Mouse (Mus musculus) embryonic facial prominence, embryonic 12.5 days (tissue): Measurements from ENCODE around the gene Fam168a. TPM values are rescaled to one million over a fixed set of nuclear protein-coding genes. Genes with fewer than 3 reads are reported as not detected.

Experiments used
- ATAC-seq: fragments of 200-750 bp; cut with Nextera tagmentation; 2 replicates; pipeline ENCODE4 v1.8.0; 2017; ENCODE audit not compliant: insufficient number of reproducible peaks, insufficient read depth, low FRiP score, low TSS enrichment
- H3K27ac ChIP-seq: fragments of 300-500 bp; sonication (generic); 2 replicates; pipeline ENCODE4 v1.5.1; 2016; ENCODE audit warnings: mild to moderate bottlenecking
- H3K27me3 ChIP-seq: fragments of 300-500 bp; sonication (generic); 2 replicates; pipeline ENCODE4 v1.6.1; 2016; ENCODE audit warnings: mild to moderate bottlenecking, moderate library complexity
- H3K36me3 ChIP-seq: fragments of 300-500 bp; sonication (generic); 2 replicates; pipeline ENCODE4 v1.6.1; 2016; ENCODE audit warnings: mild to moderate bottlenecking
- H3K4me1 ChIP-seq: fragments of 300-500 bp; sonication (generic); 2 replicates; pipeline ENCODE4 v1.6.1; 2016
- H3K4me2 ChIP-seq: fragments of 300-500 bp; sonication (generic); replicated peaks from 2 replicates; pipeline ENCODE4 v1.6.1; 2016; ENCODE audit warnings: mild to moderate bottlenecking, moderate library complexity
- H3K4me3 ChIP-seq: fragments of 300-500 bp; sonication (generic); 2 replicates; pipeline ENCODE4 v1.5.1; 2016; ENCODE audit warnings: mild to moderate bottlenecking
- H3K9ac ChIP-seq: fragments of 300-500 bp; sonication (generic); 2 replicates; pipeline ENCODE4 v1.6.1; 2016; ENCODE audit warnings: mild to moderate bottlenecking, moderate library complexity
- H3K9me3 ChIP-seq: fragments of 300-500 bp; sonication (generic); 2 replicates; pipeline ENCODE4 v1.6.1; 2016; ENCODE audit warnings: mild to moderate bottlenecking, moderate library complexity
- WGBS: fragments of 180-500 bp; shearing (Covaris S2); methylation state at CpG from one replicate; pipeline ENCODE4 v1.1.7; 2016; 5-methylcytosine and 5-hydroxymethylcytosine counted together
- polyA plus RNA-seq: library from polyadenylated mRNA; unstranded; fragments of >200 nt; fragmentation: Nextera tagmentation; extraction: Ambion mirVana; gene quantifications from 2 replicates; pipeline ENCODE4 v1.2.1, GENCODE M21; 2016

The Fam168a gene
- polyA plus RNA-seq, 1 experiment from 2014 or later = 51.8 TPM

DNA sequence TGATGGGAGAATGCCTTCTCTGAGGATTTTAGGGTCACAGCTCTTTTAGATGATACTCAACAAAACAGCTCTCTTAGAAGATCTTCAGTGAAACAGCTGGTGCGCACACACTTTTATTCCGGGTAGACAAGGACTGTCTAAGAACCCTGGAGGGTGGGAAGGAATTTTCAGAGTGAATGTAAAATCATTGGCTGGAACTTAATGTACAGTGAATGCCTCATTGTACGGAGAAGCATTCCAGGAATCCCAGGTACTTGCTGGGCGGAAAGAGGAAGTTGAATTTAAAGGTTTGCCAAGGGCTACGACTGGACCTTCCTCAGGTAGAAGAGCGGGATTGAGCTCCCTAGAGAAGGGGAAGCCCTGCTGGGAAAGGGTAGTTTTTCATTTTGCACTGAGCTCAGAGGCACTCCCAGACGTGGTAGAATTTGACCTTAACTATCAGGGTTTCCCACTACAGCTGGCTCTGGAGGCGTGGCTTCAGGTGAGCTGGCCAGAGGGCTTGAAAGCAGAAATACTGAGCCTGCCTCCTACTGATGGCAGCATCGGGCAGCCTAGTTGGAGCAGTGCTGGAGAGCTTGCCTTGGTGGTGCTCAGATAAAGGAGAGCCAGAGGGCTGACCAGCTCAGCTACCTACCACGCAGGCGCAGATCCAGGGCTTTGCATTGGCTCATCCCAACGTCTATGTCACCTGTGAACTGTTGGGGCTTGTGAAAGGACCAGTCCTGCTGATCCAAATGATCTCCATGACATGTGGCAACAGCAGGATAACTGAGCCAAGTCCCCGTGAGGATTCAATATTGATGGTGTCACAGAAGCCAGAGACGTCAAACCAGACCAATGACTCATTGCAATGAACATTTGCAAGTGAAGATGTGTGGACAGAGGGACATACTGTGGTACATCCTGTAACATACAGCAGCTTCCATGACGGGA, 27.2 kb upstream of the Fam168a start:
- Histone ChIP-seq H3K4me2 (no peak overlapping the region), H3K27me3 (no peaks in the 10 kb centered on the region), H3K27ac (no peak overlapping the region), H3K4me3 (no peak overlapping the region), H3K36me3 (no peaks in the 10 kb centered on the region), H3K4me1 (peaks cover 3% of the 10 kb centered on the region; the same call in 1 of the 2 replicates), H3K9me3 (no peaks in the 10 kb centered on the region), H3K9ac (no peak overlapping the region)
- ATAC-seq = no peak
- 61% methylated on average over 15 of the region's 15 CpGs for WGBS

DNA sequence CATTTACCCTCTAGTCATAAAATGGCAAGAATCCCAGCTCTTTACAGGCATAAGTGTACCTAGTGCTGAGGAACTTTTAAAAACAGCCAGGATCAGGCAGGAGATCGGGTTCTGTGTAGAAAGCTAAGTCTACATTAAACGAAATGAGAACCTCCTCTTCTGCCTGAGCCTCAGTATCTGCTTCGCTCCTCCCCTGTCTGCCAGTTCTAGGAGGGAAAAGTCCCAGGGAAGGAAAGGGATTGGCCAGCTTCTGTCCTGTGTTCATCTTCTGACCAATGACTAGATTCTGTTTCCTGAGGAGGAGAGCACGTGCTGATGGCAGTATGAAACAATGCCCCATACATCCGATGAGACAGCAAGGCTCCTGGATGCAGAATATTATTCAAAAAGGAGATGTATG, 25.3 kb upstream of the Fam168a start:
- Histone ChIP-seq H3K27me3 (no peaks in the 10 kb centered on the region), H3K4me2 (no peak overlapping the region), H3K4me1 (peaks cover 3% of the 10 kb centered on the region; the same call in 1 of the 2 replicates), H3K27ac (no peak overlapping the region), H3K9ac (no peak overlapping the region), H3K4me3 (no peak overlapping the region), H3K9me3 (no peaks in the 10 kb centered on the region), H3K36me3 (no peaks in the 10 kb centered on the region)
- no peak for ATAC-seq
- WGBS = 51% methylated on average over 5 of the region's 5 CpGs

GRCm38 (mm10) chr7:100683241-100683640, 23.2 kb upstream of the Fam168a start:
- WGBS = 100% methylated on average over 1 of the region's 1 CpGs
- H3K36me3 ChIP-seq = no peaks in the 10 kb centered on the region
- no peak overlapping the region for H3K27ac ChIP-seq
- no peaks in the 10 kb centered on the region for H3K9me3 ChIP-seq
- no peak overlapping the region for H3K4me2 ChIP-seq
- H3K4me1 ChIP-seq = peaks cover 3% of the 10 kb centered on the region; the same call in 1 of the 2 replicates
- H3K27me3 ChIP-seq = no peaks in the 10 kb centered on the region
- H3K4me3 ChIP-seq = no peak overlapping the region
- H3K9ac ChIP-seq = no peak overlapping the region
- no peak for ATAC-seq

GRCm38 (mm10) chr7:100684081-100684480, 22.4 kb upstream of the Fam168a start:
- H3K9me3 ChIP-seq = no peaks in the 10 kb centered on the region
- no peak for ATAC-seq
- no peaks in the 10 kb centered on the region for H3K36me3 ChIP-seq
- 78% methylated on average over 5 of the region's 5 CpGs for WGBS
- H3K4me1 ChIP-seq = peaks cover 3% of the 10 kb centered on the region; the same call in 1 of the 2 replicates
- H3K9ac ChIP-seq = no peak overlapping the region
- no peak overlapping the region for H3K27ac ChIP-seq
- H3K27me3 ChIP-seq = no peaks in the 10 kb centered on the region
- H3K4me3 ChIP-seq = no peak overlapping the region
- no peak overlapping the region for H3K4me2 ChIP-seq

DNA sequence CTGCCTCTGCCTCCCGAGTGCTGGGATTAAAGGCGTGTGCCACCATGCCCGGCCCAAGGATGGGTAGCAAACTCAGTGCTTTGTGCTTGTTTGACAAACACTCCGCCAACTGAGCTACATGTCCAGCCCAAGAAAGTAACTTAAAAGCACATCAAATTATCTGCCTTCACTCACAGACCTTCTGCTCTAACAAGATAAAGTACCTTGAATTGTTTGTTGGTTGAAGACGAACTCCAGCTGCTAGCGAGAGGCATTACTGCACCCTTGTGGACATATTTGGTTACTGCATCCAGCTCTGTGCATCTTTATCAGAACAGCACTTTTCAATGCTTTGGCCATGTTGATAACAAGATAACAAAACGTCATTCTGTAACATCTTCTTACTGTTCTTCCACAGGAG, 21.9 kb upstream of the Fam168a start:
- Histone ChIP-seq H3K4me3 (no peak overlapping the region), H3K9me3 (no peaks in the 10 kb centered on the region), H3K9ac (no peak overlapping the region), H3K4me1 (no peaks in the 10 kb centered on the region), H3K36me3 (no peaks in the 10 kb centered on the region), H3K27me3 (no peaks in the 10 kb centered on the region), H3K4me2 (no peak overlapping the region), H3K27ac (no peak overlapping the region)
- ATAC-seq = no peak
- WGBS = 50% methylated on average over 7 of the region's 7 CpGs

DNA sequence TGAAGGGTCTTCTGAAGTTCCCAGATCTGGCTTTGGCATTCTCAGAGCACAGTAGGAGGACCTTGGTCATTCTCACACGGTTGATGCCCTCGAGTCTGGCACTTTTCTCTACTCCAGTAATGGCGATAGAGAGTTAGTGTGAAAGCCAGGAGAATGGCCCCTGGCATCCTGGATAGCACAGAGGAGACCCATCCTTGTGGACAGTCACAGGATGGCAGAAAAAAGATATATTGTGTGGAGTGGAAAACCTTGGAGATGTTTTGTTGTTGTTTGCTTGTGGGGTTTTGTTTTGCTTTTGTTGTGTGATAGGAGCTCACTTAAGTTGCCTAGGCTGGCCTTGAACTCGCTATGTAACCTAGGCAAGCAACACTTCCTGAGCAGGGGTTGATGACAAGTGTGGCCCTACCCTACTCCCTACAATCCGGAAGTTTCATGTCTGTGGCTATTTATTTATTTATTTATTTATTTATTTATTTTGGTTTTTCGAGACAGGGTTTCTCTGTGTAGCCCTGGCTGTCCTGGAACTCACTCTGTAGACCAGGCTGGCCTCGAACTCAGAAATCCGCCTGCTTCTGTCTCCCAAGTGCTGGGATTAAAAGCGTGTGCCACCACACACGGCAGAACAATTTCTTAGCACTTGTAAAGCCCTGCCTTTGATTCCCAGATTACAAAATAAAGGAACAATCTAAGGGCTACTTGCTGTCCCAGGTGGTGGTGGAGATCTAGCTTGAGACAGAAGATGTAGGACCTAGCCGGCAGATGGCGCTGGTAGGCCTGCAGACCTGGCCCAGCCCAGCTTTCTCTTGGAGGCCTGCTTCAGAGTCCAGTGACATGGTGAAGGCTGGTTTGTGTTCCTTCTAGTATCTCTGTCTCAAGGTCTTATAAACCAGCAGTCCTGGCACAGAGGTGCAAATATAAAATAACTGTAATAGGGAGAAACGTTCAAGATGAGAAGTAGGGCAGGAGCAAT, 21.1 kb upstream of the Fam168a start:
- ATAC-seq = peak; percentile 35; the same call in 1 of the 2 replicates

DNA sequence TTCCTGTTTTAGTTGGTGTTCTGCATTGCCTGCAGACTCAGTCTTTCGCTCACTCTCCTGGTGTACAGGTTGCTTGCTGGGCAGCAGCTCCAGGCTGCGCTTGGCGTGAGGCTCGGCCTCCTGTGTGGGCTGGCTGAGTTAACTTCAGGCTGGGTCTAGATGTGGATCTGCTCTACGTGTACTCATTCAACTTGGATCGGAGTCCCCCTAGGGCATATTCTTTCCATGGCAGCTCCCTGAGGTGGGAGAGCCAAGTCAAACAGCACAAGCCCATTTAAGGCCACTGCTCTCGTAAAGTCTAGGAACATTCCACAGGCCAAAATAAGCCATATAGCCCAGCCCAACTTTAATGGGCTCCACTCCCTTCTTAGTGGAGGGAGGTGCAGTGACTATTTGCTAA, 18.0 kb upstream of the Fam168a start:
- no peak overlapping the region for H3K9ac ChIP-seq
- H3K4me2 ChIP-seq = no peak overlapping the region
- no peak overlapping the region for H3K27ac ChIP-seq
- no peaks in the 10 kb centered on the region for H3K36me3 ChIP-seq
- H3K4me1 ChIP-seq = no peaks in the 10 kb centered on the region
- no peak for ATAC-seq
- 81% methylated on average over 7 of the region's 7 CpGs for WGBS
- H3K4me3 ChIP-seq = no peak overlapping the region
- no peaks in the 10 kb centered on the region for H3K9me3 ChIP-seq
- H3K27me3 ChIP-seq = no peaks in the 10 kb centered on the region

More for the DNA sequence above, 21.1 kb upstream of the Fam168a start:
- Histone ChIP-seq H3K4me2 (no peak overlapping the region), H3K36me3 (no peaks in the 10 kb centered on the region), H3K9ac (no peak overlapping the region), H3K9me3 (no peaks in the 10 kb centered on the region), H3K27me3 (no peaks in the 10 kb centered on the region), H3K4me3 (no peak overlapping the region), H3K4me1 (no peaks in the 10 kb centered on the region), H3K27ac (no peak overlapping the region)
- WGBS = 42% methylated on average over 13 of the region's 13 CpGs

GRCm38 (mm10) chr7:100693199-100693598, 13.2 kb upstream of the Fam168a start:
- ATAC-seq = no peak
- no peak overlapping the region for H3K27ac ChIP-seq
- no peak overlapping the region for H3K9ac ChIP-seq
- no peaks in the 10 kb centered on the region for H3K9me3 ChIP-seq
- no peaks in the 10 kb centered on the region for H3K36me3 ChIP-seq
- WGBS = 69% methylated on average over 8 of the region's 8 CpGs
- H3K27me3 ChIP-seq = no peaks in the 10 kb centered on the region
- H3K4me1 ChIP-seq = no peaks in the 10 kb centered on the region
- no peak overlapping the region for H3K4me2 ChIP-seq
- H3K4me3 ChIP-seq = no peak overlapping the region

DNA sequence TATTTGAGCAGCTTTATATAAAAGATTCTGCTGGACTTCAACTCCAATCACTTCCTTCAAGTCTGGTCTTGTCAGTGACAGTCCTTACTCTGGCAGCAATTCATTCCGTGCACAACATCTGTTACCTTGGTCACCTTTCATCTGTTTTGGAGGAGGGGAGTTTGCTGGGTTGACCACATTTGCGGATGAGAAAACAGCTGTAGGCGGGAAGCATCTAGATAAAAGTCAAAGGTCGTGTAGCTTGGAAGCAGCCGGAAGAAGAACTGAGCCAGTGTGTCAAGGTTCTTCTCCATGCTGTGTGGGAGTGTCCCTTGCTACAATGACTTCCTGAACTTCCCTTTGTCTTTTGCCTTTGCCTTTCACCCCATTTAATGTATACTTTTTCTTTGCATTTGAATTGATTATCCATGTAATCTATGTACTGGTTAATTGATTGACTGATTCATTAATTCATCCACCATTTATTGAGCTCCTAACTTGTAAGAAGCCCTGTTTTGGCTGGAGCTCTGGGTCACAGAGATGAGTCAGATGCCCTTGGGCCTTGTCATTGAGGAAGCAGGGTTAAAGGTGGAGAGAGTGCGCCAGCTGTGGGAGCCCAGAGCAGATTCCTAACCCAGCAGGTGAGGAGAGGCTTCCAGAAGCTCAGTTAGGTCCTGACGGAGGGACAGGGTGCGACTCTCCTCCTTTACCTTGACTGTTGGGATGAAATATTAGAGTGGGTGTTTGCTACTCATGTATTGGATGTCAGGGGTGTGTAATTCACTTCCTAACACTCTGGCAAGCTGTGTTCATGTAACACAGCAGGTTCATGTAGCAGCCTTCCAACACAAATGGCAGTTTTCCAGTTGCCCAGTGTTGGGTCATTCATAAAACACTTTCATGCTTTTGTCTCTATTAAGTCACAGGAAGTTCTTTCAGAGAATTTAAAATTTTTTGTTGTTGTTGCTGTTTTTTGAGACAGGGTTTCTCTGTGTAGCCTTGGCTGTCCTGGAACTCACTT, 6.4 kb upstream of the Fam168a start:
- H3K4me2 ChIP-seq = no peak overlapping the region
- WGBS = 34% methylated on average over 8 of the region's 8 CpGs
- H3K27ac ChIP-seq = no peak overlapping the region
- H3K36me3 ChIP-seq = no peaks in the 10 kb centered on the region
- no peak overlapping the region for H3K4me3 ChIP-seq
- no peaks in the 10 kb centered on the region for H3K4me1 ChIP-seq
- ATAC-seq = no peak
- no peaks in the 10 kb centered on the region for H3K27me3 ChIP-seq
- H3K9ac ChIP-seq = no peak overlapping the region
- H3K9me3 ChIP-seq = no peaks in the 10 kb centered on the region

DNA sequence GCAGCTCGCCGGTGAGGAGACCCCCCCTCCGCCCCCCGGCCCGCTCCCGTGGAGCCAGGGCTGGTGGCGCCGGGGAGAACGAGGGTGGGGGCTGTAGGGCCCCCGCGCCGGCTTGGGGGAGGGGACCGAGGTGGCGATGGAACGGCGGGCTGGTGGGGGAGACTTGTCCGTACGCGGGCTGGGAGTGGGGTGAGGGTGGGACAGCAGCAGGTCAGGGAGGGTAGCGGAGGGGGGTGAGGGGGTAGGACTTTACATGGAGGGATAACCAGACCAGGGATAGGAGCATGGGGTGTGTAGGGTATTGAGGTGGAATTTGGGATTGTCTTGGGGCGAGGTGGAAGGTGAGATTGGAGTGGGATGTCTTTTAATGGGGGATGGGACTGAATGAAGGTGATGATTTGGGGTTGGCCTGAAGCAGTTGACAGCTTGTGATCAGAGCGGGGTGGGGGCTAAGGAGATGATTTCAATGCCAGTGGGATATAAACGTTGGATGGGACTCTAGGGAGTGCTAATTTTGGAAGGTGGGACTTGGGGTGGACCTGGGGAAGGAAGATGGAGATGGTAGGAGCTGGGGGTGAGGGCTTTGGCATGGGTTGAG, 547 bp downstream of the Fam168a start:
- Histone ChIP-seq H3K9me3 (no peaks in the 10 kb centered on the region), H3K4me1 (peaks cover 14% of the 10 kb centered on the region), H3K4me3 (peak overlapping the region; percentile 91), H3K27me3 (no peaks in the 10 kb centered on the region), H3K36me3 (no peaks in the 10 kb centered on the region), H3K27ac (peak overlapping the region; percentile 99), H3K9ac (peak overlapping the region; percentile 91), H3K4me2 (peak overlapping the region; percentile 85)
- ATAC-seq = peak; percentile 49
- under 1% methylated on average over 22 of the region's 23 CpGs for WGBS
